Mouse (Mus musculus) MEL-GATA-1-ER (cell line): ENCODE data around the gene Snx7.

ENCODE experiments used
- DNase-seq: peaks from one replicate; pipeline ENCODE4 v3.0.0-alpha.2; 2012; ENCODE audit warnings: low read depth; ENCODE audit errors: extremely low read depth

Snx7 gene

GRCm38 (mm10) chr3:117817635-117818034 is 51.1 kb downstream of the Snx7 start:
- no peak for DNase-seq

- no peak for DNase-seq
These were observed 54.5 kb downstream of the Snx7 start for GRCm38 (mm10) chr3:117814218-117814617.

- no peak for DNase-seq
These were observed 56.6 kb downstream of the Snx7 start for GRCm38 (mm10) chr3:117812135-117812534.

- no peak for DNase-seq
These were observed 63.0 kb downstream of the Snx7 start for GRCm38 (mm10) chr3:117805782-117806181.

GRCm38 (mm10) chr3:117794501-117794900 is 74.2 kb downstream of the Snx7 start:
- no peak for DNase-seq

GRCm38 (mm10) chr3:117791951-117792350 is 76.8 kb downstream of the Snx7 start:
- no peak for DNase-seq

GRCm38 (mm10) chr3:117791273-117791672 is 77.5 kb downstream of the Snx7 start:
- no peak for DNase-seq

GRCm38 (mm10) chr3:117788800-117789693 is 79.7 kb downstream of the Snx7 start:
- no peak for DNase-seq

GRCm38 (mm10) chr3:117787247-117787646 is 81.5 kb downstream of the Snx7 start:
- DNase-seq: no peak

GRCm38 (mm10) chr3:117752151-117752757 is 116.5 kb downstream of the Snx7 start:
- DNase-seq: no peak

GRCm38 (mm10) chr3:117751665-117752064 is 117.1 kb downstream of the Snx7 start:
- DNase-seq: no peak

GRCm38 (mm10) chr3:117749256-117749655 is 119.5 kb downstream of the Snx7 start:
- no peak for DNase-seq

- DNase-seq: no peak
These were observed 129.0 kb downstream of the Snx7 start for GRCm38 (mm10) chr3:117739760-117740159.

GRCm38 (mm10) chr3:117732661-117733060 is 136.1 kb downstream of the Snx7 start:
- DNase-seq: no peak
